ENCODE assay signal across 8 mouse cellular contexts in the genomic region with DNA sequence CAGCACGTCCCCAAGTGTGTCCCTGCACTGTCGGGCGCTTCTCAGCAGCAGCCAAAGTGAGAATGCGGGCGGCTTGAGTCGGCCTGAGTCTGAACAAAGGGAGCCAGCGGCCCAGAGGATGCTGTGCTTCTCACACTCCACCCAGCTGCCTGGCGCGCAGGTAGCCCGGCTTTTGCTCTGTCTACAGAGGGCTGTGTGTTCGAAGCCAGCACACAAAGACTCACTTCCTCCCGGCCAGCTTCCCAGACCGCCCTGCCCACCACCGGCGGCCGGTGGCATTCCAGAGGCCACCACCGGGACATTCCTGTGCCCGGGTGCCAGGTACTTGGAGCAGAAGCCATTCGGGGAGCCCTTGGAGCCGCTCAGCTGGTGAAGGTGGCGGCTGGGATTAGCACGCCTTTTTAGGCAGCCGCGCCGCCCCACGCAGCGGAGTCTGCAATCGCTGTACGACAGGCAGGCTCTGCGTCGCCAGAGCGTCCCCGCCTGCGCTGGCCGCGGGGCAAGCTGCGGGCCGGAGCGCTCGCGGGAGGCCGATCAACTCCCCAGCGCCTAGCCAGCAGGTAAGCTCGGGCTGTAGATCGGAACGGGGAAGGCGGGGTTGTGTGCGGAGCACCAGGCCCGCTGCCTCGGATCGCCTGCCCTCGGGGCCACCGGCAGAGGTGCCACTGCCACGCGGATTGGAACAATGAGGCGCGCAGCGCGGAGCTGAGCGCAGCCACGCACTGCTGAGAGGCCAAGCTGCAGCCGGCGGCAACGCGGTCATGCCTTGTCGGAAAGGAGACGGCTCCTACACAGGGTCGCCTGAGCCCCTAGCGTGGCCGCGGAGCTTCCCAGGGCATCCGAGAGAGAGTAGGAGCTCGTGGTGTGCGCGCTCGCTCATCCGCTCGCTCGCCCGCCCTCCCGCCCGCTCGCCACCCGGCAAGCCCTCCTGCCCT. TPM values are rescaled to one million over a fixed set of nuclear protein-coding genes. Genes with fewer than 3 reads are reported as not detected.
DNase-seq lines count a peak whose midpoint lies in the region; ATAC-seq and TF ChIP-seq lines count a peak whose summit lies in the region.

Gene St6gal2, plus strand, starts transcription at position 133 of the 935 bp plus-strand sequence.

- no peak for TF ChIP-seq POLR2A in cerebellum, adult 2 months (IDR thresholded peaks at IDR 0.05; ENCODE audit: borderline replicate concordance, insufficient read depth, low read length)

- WGBS in cerebellum, adult 2 months = under 1% methylated on average over 84 of the region's 84 CpGs
- WGBS in midbrain, embryonic 10.5 days = under 1% methylated on average over 84 of the region's 84 CpGs
- WGBS in stomach, postnatal 0 days = 1% methylated on average over 82 of the region's 84 CpGs

- H3K9ac ChIP-seq in stomach, postnatal 0 days (ENCODE audit: low read length) = peak within 1 kb of the TSS; percentile 52

- 0 out of 2 replicates have a peak, but pooled peaks cover 1% of the 10 kb centered on the region for H3K27me3 ChIP-seq in cerebellum, adult 2 months (ENCODE audit: control insufficient read depth, insufficient read depth, low read length)
- peaks cover 33% of the 10 kb centered on the region for H3K27me3 ChIP-seq in midbrain, embryonic 10.5 days (ENCODE audit: low read depth, poor library complexity, severe bottlenecking)
- no peaks in the 10 kb centered on the region; the same call in 1 of the 2 replicates for H3K27me3 ChIP-seq in stomach, postnatal 0 days (ENCODE audit: control insufficient read depth, insufficient read depth, low read length)

- no peak for TF ChIP-seq CTCF in cerebellum, adult 2 months (IDR thresholded peaks at IDR 0.05; ENCODE audit: borderline replicate concordance, insufficient read depth, low read depth, low read length)
- peak; percentile 29; the same call in 1 of the 2 replicates for TF ChIP-seq CTCF in stomach, postnatal 0 days (IDR thresholded peaks at IDR 0.05; ENCODE audit: low read depth)

- no peaks in the 10 kb centered on the region for H3K36me3 ChIP-seq in midbrain, embryonic 10.5 days
- no peaks in the 10 kb centered on the region for H3K36me3 ChIP-seq in stomach, postnatal 0 days (ENCODE audit: control insufficient read depth, insufficient read depth, low read length)

- H3K4me3 ChIP-seq in cerebellum, adult 2 months (replicated peaks; ENCODE audit: insufficient read depth, low read depth, low read length) = peak within 1 kb of the TSS; percentile 47
- H3K4me3 ChIP-seq in midbrain, embryonic 10.5 days = peak within 1 kb of the TSS; percentile 77
- peak within 1 kb of the TSS; percentile 49 for H3K4me3 ChIP-seq in stomach, postnatal 0 days (ENCODE audit: low read depth, low read length)

- H3K9me3 ChIP-seq in midbrain, embryonic 10.5 days (replicated peaks) = no peaks in the 10 kb centered on the region
- H3K9me3 ChIP-seq in stomach, postnatal 0 days (ENCODE audit: control insufficient read depth, low read length) = no peaks in the 10 kb centered on the region

- DNase-seq in kidney, postnatal 10 days = peak; percentile 8
- DNase-seq in kidney, adult 11 months = no peak
- peak; percentile 22 to 30 for DNase-seq in cerebellum, adult 2 months
- peak; percentile 46 to 63 for DNase-seq in layer of hippocampus, postnatal 14 days (ENCODE audit: low spot score in 2 of 2)
- peak; percentile 75 for DNase-seq in midbrain, embryonic 10.5 days (ENCODE audit: low spot score)
- peak; percentile 72 for DNase-seq in stomach, postnatal 0 days (ENCODE audit: low spot score)
- no peak for DNase-seq in natural killer cell, adult 2 months (ENCODE audit: low spot score in 2 of 2)

- TF ChIP-seq EP300 in stomach, postnatal 0 days (optimal IDR thresholded peaks at IDR 0.05) = no peak

- H3K4me1 ChIP-seq in cerebellum, adult 2 months (ENCODE audit: control insufficient read depth, insufficient read depth, low read length) = no peaks in the 10 kb centered on the region; the same call in 1 of the 2 replicates
- peaks cover 18% of the 10 kb centered on the region for H3K4me1 ChIP-seq in midbrain, embryonic 10.5 days
- H3K4me1 ChIP-seq in stomach, postnatal 0 days (replicated peaks; ENCODE audit: control insufficient read depth, insufficient read depth) = no peaks in the 10 kb centered on the region; the same call in 1 of the 2 replicates

- no peak within 1 kb of the TSS for H3K27ac ChIP-seq in cerebellum, adult 2 months (ENCODE audit: insufficient read depth, low read length)
- H3K27ac ChIP-seq in midbrain, embryonic 10.5 days (replicated peaks) = peak within 1 kb of the TSS; percentile 95
- H3K27ac ChIP-seq in stomach, postnatal 0 days (replicated peaks) = no peak within 1 kb of the TSS

- peak within 1 kb of the TSS; percentile 87 for H3K4me2 ChIP-seq in stomach, postnatal 0 days (replicated peaks; ENCODE audit: low read depth)

- ATAC-seq in frontal cortex, adult (ENCODE audit: low TSS enrichment) = peak; percentile 83
- ATAC-seq in stomach, postnatal 0 days (ENCODE audit: low FRiP score, low TSS enrichment) = peak; percentile 88

RNA-seq across cellular contexts. Expression of gene St6gal2, which starts in this region (rescaled TPM):
- 2.4 and 3.1 TPM in 2 replicates for polyA plus RNA-seq in cerebellum, adult 2 months (2012; rRNA removed)
- total RNA-seq in layer of hippocampus, postnatal 14 days (2021) = 10 to 100 TPM; 20.4 to 21.5 TPM
- polyA plus RNA-seq in midbrain, embryonic 10.5 days (2016; fragmentation: Nextera tagmentation; extraction: Ambion mirVana) = 4.1 and 5.4 TPM in 2 replicates
- polyA plus RNA-seq in stomach, postnatal 0 days (2015; fragmentation: Nextera tagmentation; extraction: Ambion mirVana) = 2.1 and 4.6 TPM in 2 replicates

Comparison
In these comparisons a context has a peak if more than half of its experiments do, and no peak if none do; other contexts are left out.
1. DNase-seq: peak in kidney, postnatal 10 days (single experiment), cerebellum, adult 2 months (2 of 2), layer of hippocampus, postnatal 14 days (2 of 2), midbrain, embryonic 10.5 days (single experiment) and stomach, postnatal 0 days (single experiment); none in kidney, adult 11 months (single experiment) and natural killer cell, adult 2 months (0 of 2).
2. Peak in every context shown above with its lines, with median percentiles within 50 percentile points of each other: H3K4me3 ChIP-seq.